Mouse (Mus musculus): ENCODE results near the gene Nr2c1. TPM values are rescaled to one million over a fixed set of nuclear protein-coding genes. Genes with fewer than 3 reads are reported as not detected.

Gene Nr2c1
- total RNA-seq, 2 experiments from 2014 or later, result 7.8 to 8.3 TPM

GRCm38 (mm10) chr10:94134535-94135390, 13.1 kb upstream of the Nr2c1 start:
- intact Hi-C loops (cut with DNase I), result no loop called here
- peak; percentile 29 to 54 for DNase-seq (ENCODE audit: low spot score in 2 of 2)

GRCm38 (mm10) chr10:94138890-94139482, 8.8 kb upstream of the Nr2c1 start:
- intact Hi-C loops (cut with DNase I), result no loop called here
- DNase-seq (ENCODE audit: low spot score in 2 of 2), result no peak

GRCm38 (mm10) chr10:94140227-94140931, 7.4 kb upstream of the Nr2c1 start:
- DNase-seq (ENCODE audit: low spot score in 2 of 2), result no peak
- intact Hi-C loops (cut with DNase I), result no loop called here

GRCm38 (mm10) chr10:94142427-94142826, 5.4 kb upstream of the Nr2c1 start:
- intact Hi-C loops (cut with DNase I), result no loop called here
- no peak for DNase-seq (ENCODE audit: low spot score in 2 of 2)

- intact Hi-C loops (cut with DNase I), result no loop called here
- no peak for DNase-seq (ENCODE audit: low spot score in 2 of 2)
Observed at GRCm38 (mm10) chr10:94144581-94144980, 3.2 kb upstream of the Nr2c1 start.

- intact Hi-C loops (cut with DNase I), result no loop called here
- no peak for DNase-seq (ENCODE audit: low spot score in 2 of 2)
Observed at GRCm38 (mm10) chr10:94147391-94147755, 450 bp upstream of the Nr2c1 start.

GRCm38 (mm10) chr10:94151488-94151887, 3.7 kb downstream of the Nr2c1 start:
- intact Hi-C loops (cut with DNase I), result no loop called here
- no peak for DNase-seq (ENCODE audit: low spot score in 2 of 2)

- DNase-seq (ENCODE audit: low spot score in 2 of 2), result no peak
- intact Hi-C loops (cut with DNase I), result no loop called here
Observed at GRCm38 (mm10) chr10:94153841-94154240, 6.0 kb downstream of the Nr2c1 start.

- no peak for DNase-seq (ENCODE audit: low spot score in 2 of 2)
- intact Hi-C loops (cut with DNase I), result no loop called here
Observed at GRCm38 (mm10) chr10:94158962-94159361, 11.1 kb downstream of the Nr2c1 start.

GRCm38 (mm10) chr10:94159406-94159805, 11.6 kb downstream of the Nr2c1 start:
- intact Hi-C loops (cut with DNase I), result no loop called here
- DNase-seq (ENCODE audit: low spot score in 2 of 2), result no peak

- intact Hi-C loops (cut with DNase I), result no loop called here
- DNase-seq (ENCODE audit: low spot score in 2 of 2), result no peak
Observed at GRCm38 (mm10) chr10:94161051-94161765, 13.4 kb downstream of the Nr2c1 start.

GRCm38 (mm10) chr10:94162031-94162430, 14.2 kb downstream of the Nr2c1 start:
- no peak for DNase-seq (ENCODE audit: low spot score in 2 of 2)
- intact Hi-C loops (cut with DNase I), result no loop called here

GRCm38 (mm10) chr10:94164104-94164845, 16.5 kb downstream of the Nr2c1 start:
- no peak for DNase-seq (ENCODE audit: low spot score in 2 of 2)
- intact Hi-C loops (cut with DNase I), result no loop called here

GRCm38 (mm10) chr10:94165426-94165825, 17.6 kb downstream of the Nr2c1 start:
- intact Hi-C loops (cut with DNase I), result no loop called here
- no peak for DNase-seq (ENCODE audit: low spot score in 2 of 2)

- intact Hi-C loops (cut with DNase I), result no loop called here
- no peak for DNase-seq (ENCODE audit: low spot score in 2 of 2)
Observed at GRCm38 (mm10) chr10:94167051-94167750, 19.4 kb downstream of the Nr2c1 start.

- DNase-seq (ENCODE audit: low spot score in 2 of 2), result no peak
- intact Hi-C loops (cut with DNase I), result no loop called here
Observed at GRCm38 (mm10) chr10:94171440-94172130, 23.8 kb downstream of the Nr2c1 start.

- DNase-seq (ENCODE audit: low spot score in 2 of 2), result no peak
- intact Hi-C loops (cut with DNase I), result no loop called here
Observed at GRCm38 (mm10) chr10:94172137-94172536, 24.3 kb downstream of the Nr2c1 start.

- intact Hi-C loops (cut with DNase I), result no loop called here
- DNase-seq (ENCODE audit: low spot score in 2 of 2), result no peak
Observed at GRCm38 (mm10) chr10:94172706-94173105, 24.9 kb downstream of the Nr2c1 start.

All from left cerebral cortex, postnatal 25 days (tissue).